Mouse (Mus musculus) adrenal gland, postnatal 36 days (tissue): ENCODE data around the gene Entpd1. TPM values are rescaled to one million over a fixed set of nuclear protein-coding genes. Genes with fewer than 3 reads are reported as not detected.

Source experiments
- DNase-seq, 2 experiments: peaks; one replicate each; pipeline ENCODE4 v3.0.0; 2021; ENCODE audit warnings: mixed read lengths in 1 of 2
- total RNA-seq, 2 experiments: library from RNA; stranded (reverse); gene quantifications; 2 replicates each; pipeline ENCODE4 v1.2.3; 2021

The Entpd1 gene
- total RNA-seq, 2 experiments from 2014 or later, result 20.6 to 40.8 TPM

GRCm38 (mm10) chr19:40665778-40666177, 53.6 kb downstream of the Entpd1 start:
- DNase-seq, result no peak

GRCm38 (mm10) chr19:40667111-40667510, 54.9 kb downstream of the Entpd1 start:
- no peak for DNase-seq

GRCm38 (mm10) chr19:40675329-40675728, 63.2 kb downstream of the Entpd1 start:
- no peak for DNase-seq

- DNase-seq, result no peak
Observed at GRCm38 (mm10) chr19:40678087-40678486, 65.9 kb downstream of the Entpd1 start.

- DNase-seq, result peak; percentile 27 to 51
Observed at GRCm38 (mm10) chr19:40678532-40679307, 66.6 kb downstream of the Entpd1 start.

GRCm38 (mm10) chr19:40679632-40680031, 67.5 kb downstream of the Entpd1 start:
- DNase-seq, result no peak

- DNase-seq, result no peak
Observed at GRCm38 (mm10) chr19:40684124-40684523, 72.0 kb downstream of the Entpd1 start.

- DNase-seq, result no peak
Observed at GRCm38 (mm10) chr19:40684566-40684965, 72.4 kb downstream of the Entpd1 start.

- DNase-seq, result peak in 1 of 2 experiments; percentile 34
Observed at GRCm38 (mm10) chr19:40687291-40687927, 75.2 kb downstream of the Entpd1 start.

- DNase-seq, result no peak
Observed at GRCm38 (mm10) chr19:40693201-40693600, 81.0 kb downstream of the Entpd1 start.

GRCm38 (mm10) chr19:40696116-40696515, 84.0 kb downstream of the Entpd1 start:
- no peak for DNase-seq

GRCm38 (mm10) chr19:40698103-40698853, 86.1 kb downstream of the Entpd1 start:
- DNase-seq, result peak; percentile 36 to 51

GRCm38 (mm10) chr19:40699816-40700215, 87.7 kb downstream of the Entpd1 start:
- no peak for DNase-seq

GRCm38 (mm10) chr19:40702406-40702805, 90.2 kb downstream of the Entpd1 start:
- DNase-seq, result no peak

GRCm38 (mm10) chr19:40712889-40713628, 100.9 kb downstream of the Entpd1 start:
- no peak for DNase-seq

GRCm38 (mm10) chr19:40714700-40715099, 102.5 kb downstream of the Entpd1 start:
- DNase-seq, result no peak

GRCm38 (mm10) chr19:40716981-40717380, 104.8 kb downstream of the Entpd1 start:
- DNase-seq, result no peak

GRCm38 (mm10) chr19:40719439-40720105, 107.4 kb downstream of the Entpd1 start:
- DNase-seq, result no peak

- DNase-seq, result no peak
Observed at GRCm38 (mm10) chr19:40720381-40720780, 108.2 kb downstream of the Entpd1 start.

- DNase-seq, result peak; percentile 51 to 61
Observed at GRCm38 (mm10) chr19:40722137-40723038, 110.2 kb downstream of the Entpd1 start.
